Mouse (Mus musculus) cortical plate, adult 2 months (tissue): ENCODE data around the gene Pdzd8. TPM values are rescaled to one million over a fixed set of nuclear protein-coding genes. Genes with fewer than 3 reads are reported as not detected.

Source experiments
- H3K27ac ChIP-seq: fragments of 200-500 bp; 2 replicates; pipeline ENCODE4 v1.5.1; 2012; ENCODE audit warnings: low read length, control low read depth, inconsistent platforms; ENCODE audit not compliant: insufficient read depth
- H3K4me1 ChIP-seq: fragments of 200-500 bp; 2 replicates; pipeline ENCODE4 v1.6.1; 2011; ENCODE audit warnings: low read length; ENCODE audit not compliant: control insufficient read depth, insufficient read depth
- H3K4me3 ChIP-seq: fragments of 200-500 bp; 2 replicates; pipeline ENCODE4 v1.5.1; 2011; ENCODE audit warnings: mild to moderate bottlenecking, low read length, control low read depth; ENCODE audit not compliant: insufficient read depth
- CTCF ChIP-seq: fragments of 200-500 bp; IDR thresholded peaks from 2 replicates; pipeline ENCODE4 v1.5.1; 2011; ENCODE audit warnings: mild to moderate bottlenecking, control low read depth, low read length; ENCODE audit not compliant: insufficient read depth; ENCODE audit errors: extremely low read depth
- POLR2A ChIP-seq: fragments of 200-500 bp; IDR thresholded peaks from 2 replicates; pipeline ENCODE4 v1.6.1; 2011; ENCODE audit warnings: mild to moderate bottlenecking, low read length, control low read depth; ENCODE audit not compliant: insufficient read depth; ENCODE audit errors: extremely low read depth
- polyA plus RNA-seq: library from polyadenylated mRNA; depleted of rRNA; stranded (reverse); fragments of >200 nt; gene quantifications from 2 replicates; pipeline ENCODE4 v1.2.3, GENCODE M21; 2012; rRNA removed

Pdzd8 gene
- polyA plus RNA-seq = 19.8 and 20.4 TPM in 2 replicates

DNA sequence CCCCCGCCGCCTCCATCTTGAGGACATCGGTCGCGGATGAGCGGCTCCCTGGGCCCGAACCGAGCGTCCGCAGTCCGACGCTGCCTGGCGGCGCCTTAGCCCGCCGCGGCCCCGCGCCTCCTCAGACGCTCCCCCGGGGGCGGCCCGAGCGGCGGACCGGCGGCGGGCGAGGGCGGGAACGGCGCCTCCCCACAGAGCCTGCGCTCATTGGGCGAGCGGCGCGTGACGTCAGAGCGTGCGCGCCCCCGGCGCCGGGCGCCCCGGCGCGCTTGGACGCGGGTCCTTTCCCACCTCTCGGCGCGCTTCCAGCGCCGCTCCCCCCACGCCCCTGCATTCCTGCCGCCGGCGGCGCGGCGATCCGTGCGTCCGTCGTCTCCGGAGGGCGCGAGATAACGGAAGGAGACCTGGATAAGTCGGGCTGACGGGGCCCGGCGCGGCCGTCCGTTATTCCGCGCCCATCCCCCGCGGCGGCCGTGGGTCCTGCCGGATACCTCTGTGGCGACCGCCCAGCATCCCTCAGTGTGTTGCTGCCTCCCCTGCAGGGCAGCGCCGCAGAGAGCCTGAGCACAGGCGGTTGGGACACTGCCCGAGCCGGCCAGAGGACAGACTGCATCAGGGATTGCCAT, at the start of gene Pdzd8:
Gene Pdzd8, minus strand, starts transcription at position 123 of the 626 bp plus-strand sequence.
- peak within 1 kb of the TSS; percentile 97 for H3K4me3 ChIP-seq
- H3K4me1 ChIP-seq = no peaks in the 10 kb centered on the region; the same call in 1 of the 2 replicates
- TF ChIP-seq CTCF (no peak), POLR2A (peak; percentile 49; the same call in 1 of the 2 replicates)
- H3K27ac ChIP-seq = peak within 1 kb of the TSS; percentile 92

DNA sequence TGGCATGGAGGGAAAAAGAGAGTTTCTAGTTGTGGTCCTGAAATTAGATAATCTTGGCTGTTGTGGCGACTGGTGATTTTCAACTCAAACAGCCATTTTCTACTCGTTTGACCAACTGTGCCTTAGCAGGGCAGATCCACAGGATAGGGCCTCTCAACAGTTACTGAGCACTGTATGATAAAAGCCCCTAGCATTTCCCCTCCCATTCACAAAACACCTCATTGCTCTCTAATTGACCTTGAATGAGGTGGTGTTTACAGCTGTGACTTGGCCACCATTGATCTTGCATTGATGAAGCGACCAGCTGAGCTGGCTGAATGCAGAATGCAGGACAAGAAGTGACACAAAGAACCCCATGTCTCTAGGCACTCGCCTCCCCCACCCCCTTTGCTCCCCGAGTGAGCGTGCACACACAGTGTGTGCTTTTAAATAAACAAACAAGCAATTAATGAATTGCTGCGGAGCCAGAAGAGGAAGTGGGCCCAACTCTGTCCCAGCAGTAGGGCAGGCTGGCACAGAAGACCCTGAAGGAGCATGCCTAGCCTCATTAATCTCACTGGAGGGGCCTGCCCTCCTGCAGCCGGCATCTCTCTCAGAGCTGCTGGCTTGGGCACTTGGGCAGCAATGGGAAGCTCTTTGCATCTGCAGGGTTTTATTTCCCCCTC, 48.3 kb upstream of the Pdzd8 start:
- no peaks in the 10 kb centered on the region for H3K4me1 ChIP-seq
- TF ChIP-seq CTCF (no peak), POLR2A (no peak)
- no peak overlapping the region for H3K27ac ChIP-seq
- no peak overlapping the region for H3K4me3 ChIP-seq

DNA sequence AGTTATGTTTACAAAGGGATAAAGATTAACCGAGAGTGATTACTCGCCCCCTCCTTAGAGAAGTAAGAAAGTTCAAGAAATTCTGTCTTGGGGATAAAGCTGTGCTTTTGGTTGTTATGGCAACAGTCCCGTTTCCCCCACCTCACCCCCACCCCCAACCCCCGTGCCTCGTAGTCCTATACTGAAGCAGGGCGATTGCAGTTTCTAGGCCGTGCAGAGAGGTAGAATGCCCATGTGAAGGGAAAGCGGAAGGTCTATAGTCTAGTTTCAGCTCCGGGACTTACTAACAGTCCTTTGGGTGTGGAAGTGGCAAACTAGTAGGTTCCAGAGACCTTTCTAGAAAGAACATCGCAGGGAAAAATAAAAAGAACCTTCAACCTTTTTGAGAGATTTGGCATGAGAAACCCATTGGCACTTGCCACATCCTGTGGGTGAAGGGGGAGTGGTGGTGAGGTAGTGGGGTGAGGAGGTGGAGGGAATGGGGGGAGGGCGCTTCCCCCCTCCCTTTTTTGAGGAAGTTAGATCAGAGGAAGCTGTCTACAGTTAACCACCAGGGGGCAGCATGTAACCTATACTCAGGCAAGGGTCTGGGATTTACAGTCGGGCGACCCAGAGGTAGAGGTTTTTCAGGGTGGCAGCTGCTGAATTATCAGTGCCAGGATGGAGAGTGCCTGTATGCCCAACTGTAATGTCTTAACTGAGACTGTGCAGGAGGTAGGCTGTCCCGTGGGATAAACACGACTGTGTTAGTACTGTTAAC, 43.4 kb upstream of the Pdzd8 start:
- Histone ChIP-seq H3K4me3 (no peak overlapping the region), H3K4me1 (no peaks in the 10 kb centered on the region), H3K27ac (no peak overlapping the region)
- TF ChIP-seq POLR2A = no peak
- TF ChIP-seq CTCF = peak; percentile 46; the same call in 1 of the 2 replicates

DNA sequence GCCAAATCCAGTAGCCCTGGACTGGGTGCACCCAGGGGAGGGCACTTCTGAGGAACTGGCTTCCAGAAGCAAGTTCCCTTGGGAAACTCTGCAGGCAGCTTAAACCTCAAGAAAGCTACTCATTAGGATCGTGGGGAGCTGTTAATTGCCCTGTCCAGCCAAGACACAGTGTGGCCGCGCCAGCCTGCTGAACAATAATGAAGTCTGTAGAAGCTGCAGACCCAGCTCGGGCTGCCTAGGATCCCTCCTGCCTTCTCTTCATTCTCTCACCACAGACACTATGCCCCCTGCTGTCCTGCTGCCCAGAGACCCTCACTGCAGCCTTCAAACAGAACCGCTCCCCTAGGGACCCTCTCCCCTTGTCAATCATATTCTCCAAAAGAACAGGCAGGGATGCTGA, 42.8 kb upstream of the Pdzd8 start:
- no peak overlapping the region for H3K27ac ChIP-seq
- H3K4me1 ChIP-seq = no peaks in the 10 kb centered on the region
- H3K4me3 ChIP-seq = no peak overlapping the region
- TF ChIP-seq CTCF (no peak), POLR2A (no peak)

DNA sequence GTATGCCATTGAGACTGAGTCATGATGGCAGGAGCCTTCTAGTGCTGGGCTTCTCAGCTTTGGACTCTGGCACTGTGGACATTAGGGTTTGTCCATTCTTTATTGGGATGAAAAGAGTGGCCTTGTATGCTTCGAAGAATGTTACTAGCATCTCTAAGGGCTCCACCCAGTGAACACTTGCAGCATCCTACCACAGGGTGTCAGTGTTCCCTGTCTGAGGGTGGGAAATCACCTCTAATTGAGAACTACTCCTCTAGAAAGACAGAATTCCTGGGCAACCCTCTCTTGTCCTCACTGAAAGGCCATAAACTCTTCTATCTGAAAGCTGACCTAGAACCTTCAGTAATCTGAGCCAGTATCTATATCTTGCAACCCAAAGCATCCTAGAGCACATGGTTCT, 41.6 kb upstream of the Pdzd8 start:
- H3K4me1 ChIP-seq = no peaks in the 10 kb centered on the region
- no peak overlapping the region for H3K4me3 ChIP-seq

DNA sequence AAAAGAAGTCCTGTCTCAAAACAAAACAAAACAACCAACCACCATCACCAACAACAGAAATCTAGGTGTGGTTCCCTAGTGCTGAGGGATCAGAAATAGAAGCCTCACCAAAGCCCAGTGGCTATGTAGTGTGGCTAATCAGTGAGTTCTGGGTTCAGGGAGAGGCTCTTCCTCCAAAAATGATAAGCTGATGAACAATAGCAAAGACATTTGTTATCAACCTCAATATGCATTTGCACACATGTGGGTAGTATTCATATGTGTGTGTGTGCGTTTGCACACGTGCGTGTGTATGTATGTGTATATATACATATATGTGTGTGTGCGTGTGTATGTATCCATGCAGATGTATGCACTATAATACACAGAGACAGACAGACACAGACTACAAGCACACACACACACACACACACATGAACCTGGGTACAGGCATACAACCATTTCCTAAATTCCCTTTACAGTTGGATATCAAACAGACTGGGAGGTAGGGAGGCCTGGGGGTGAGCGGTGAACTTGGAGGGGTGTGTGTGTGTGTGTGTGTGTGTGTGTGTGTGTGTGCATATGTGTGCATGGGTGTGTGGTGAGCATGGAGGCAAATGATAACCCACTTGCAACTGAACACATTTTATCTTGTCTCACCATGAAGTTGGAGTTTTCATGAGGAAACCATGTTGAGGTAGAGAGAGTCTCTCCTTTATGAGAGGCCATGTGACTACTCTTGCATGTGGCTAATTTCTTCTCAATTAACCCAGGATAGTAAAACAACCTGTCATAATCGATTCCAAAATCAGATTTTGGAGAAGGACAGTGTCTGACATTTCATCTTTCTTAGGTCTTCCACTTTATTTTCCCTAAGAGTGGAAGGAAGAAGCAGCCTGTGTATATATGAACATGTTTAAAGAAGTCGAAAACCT, 39.3 kb upstream of the Pdzd8 start:
- Histone ChIP-seq H3K4me3 (no peak overlapping the region), H3K4me1 (no peaks in the 10 kb centered on the region), H3K27ac (no peak overlapping the region)
- no peak for TF ChIP-seq CTCF
- TF ChIP-seq POLR2A = no peak

More for the DNA sequence above, 41.6 kb upstream of the Pdzd8 start:
- TF ChIP-seq CTCF = peak; percentile 70
- no peak for TF ChIP-seq POLR2A
- H3K27ac ChIP-seq = no peak overlapping the region

DNA sequence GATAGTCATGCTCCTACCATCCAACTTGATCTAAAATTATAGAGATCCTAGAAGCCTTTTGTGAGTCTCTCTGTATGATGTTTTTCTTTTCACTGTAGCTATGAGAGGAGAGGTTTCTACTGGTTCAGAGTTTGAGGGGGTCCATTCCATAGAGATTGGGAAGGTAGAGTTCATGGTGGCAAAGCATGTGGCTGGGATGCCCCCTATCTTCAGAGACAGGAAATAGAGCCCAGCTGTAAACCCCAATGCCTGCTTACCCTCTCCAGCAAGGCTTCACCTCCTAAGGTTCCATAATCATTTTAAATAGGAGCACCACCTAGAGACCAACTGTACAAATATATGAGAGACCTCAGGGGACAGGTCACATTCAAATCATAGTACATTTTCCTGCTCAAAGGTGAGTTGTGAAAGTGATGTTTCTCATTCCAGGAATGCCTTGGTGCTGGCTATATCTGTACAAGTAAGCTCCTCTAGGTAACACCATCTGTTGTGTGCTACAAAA, 36.9 kb upstream of the Pdzd8 start:
- no peak overlapping the region for H3K27ac ChIP-seq
- no peaks in the 10 kb centered on the region for H3K4me1 ChIP-seq
- TF ChIP-seq POLR2A (no peak), CTCF (0 out of 2 replicates have a peak, but pooled peaks have one; percentile 7)

DNA sequence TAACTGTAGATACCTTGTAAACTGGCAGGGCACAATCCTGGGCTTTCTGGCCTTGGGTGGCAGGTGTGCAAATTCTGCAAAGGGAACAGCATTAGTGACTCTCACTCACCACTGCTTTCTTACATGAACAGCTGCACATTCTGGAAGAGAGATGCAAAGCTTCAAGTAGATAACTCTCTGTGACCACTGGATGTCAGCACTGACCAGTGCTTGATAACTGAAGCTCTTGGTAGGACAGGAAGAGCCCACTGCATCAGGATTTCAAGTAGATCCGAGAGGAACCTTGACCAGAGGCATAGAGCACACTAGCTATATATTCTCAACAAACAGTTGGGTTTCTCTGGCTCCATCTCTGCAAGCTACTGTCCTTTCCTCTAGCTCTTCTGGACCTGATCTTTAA, 34.4 kb upstream of the Pdzd8 start:
- Histone ChIP-seq H3K4me3 (no peak overlapping the region), H3K27ac (no peak overlapping the region), H3K4me1 (no peaks in the 10 kb centered on the region)
- TF ChIP-seq CTCF (peak; percentile 43), POLR2A (no peak)

More for the DNA sequence above, 36.9 kb upstream of the Pdzd8 start:
- H3K4me3 ChIP-seq = no peak overlapping the region
